Mouse (Mus musculus) C2C12 (cell line): ENCODE measurements around the gene Phb2. TPM values are rescaled to one million over a fixed set of nuclear protein-coding genes. Genes with fewer than 3 reads are reported as not detected.

Experiments
- H3K27me3 ChIP-seq: one replicate; pipeline ENCODE4 v1.6.1; 2011; ENCODE audit not compliant: control insufficient read depth, insufficient read depth, insufficient read length
- H3K36me3 ChIP-seq: one replicate; pipeline ENCODE4 v1.6.1; 2011; ENCODE audit not compliant: control insufficient read depth, insufficient read depth
- H3K4me3 ChIP-seq: one replicate; pipeline ENCODE4 v1.5.1; 2011; ENCODE audit warnings: mild to moderate bottlenecking, control low read depth; ENCODE audit not compliant: poor library complexity, insufficient read depth, severe bottlenecking
- H3K79me2 ChIP-seq: one replicate; pipeline ENCODE4 v1.6.1; 2011; ENCODE audit not compliant: control insufficient read depth, insufficient read depth
- H3K79me3 ChIP-seq: one replicate; pipeline ENCODE4 v1.6.1; 2011; ENCODE audit warnings: low read depth, control low read depth
- H3ac ChIP-seq: one replicate; pipeline ENCODE3; 2011; ENCODE audit warnings: low read depth; ENCODE audit not compliant: control insufficient read depth, insufficient read length
- CEBPB ChIP-seq: IDR thresholded peaks from one replicate; pipeline ENCODE4 v1.6.1; 2011; ENCODE audit warnings: low read depth, mild to moderate bottlenecking, control low read depth, moderate library complexity
- CTCF ChIP-seq: IDR thresholded peaks from one replicate; pipeline ENCODE4 v1.5.1; 2011; ENCODE audit not compliant: control insufficient read depth, insufficient read depth, insufficient read length
- FOSL1 ChIP-seq: IDR thresholded peaks from one replicate; pipeline ENCODE4 v1.8.0; 2011; ENCODE audit warnings: mild to moderate bottlenecking, low read length; ENCODE audit not compliant: poor library complexity, insufficient read depth, severe bottlenecking
- MAX ChIP-seq: IDR thresholded peaks from one replicate; pipeline ENCODE4 v1.6.1; 2011; ENCODE audit warnings: mild to moderate bottlenecking, control low read depth
- MYOD1 ChIP-seq: IDR thresholded peaks from one replicate; pipeline ENCODE4 v1.6.1; 2011; ENCODE audit warnings: low read depth; ENCODE audit not compliant: control insufficient read depth, insufficient read length
- MYOG ChIP-seq: IDR thresholded peaks from one replicate; pipeline ENCODE4 v1.6.1; 2011; ENCODE audit not compliant: control insufficient read depth, insufficient read length; ENCODE audit errors: extremely low read depth
- USF1 ChIP-seq: IDR thresholded peaks from one replicate; pipeline ENCODE4 v1.6.1; 2011; ENCODE audit warnings: low read depth, mild to moderate bottlenecking, control low read depth, moderate library complexity
- long read RNA-seq, 2 experiments: library from polyadenylated mRNA; unstranded; transcript quantifications; one replicate each; pipeline ENCODE4 v2.0.0; 2019 to 2020
- polyA plus RNA-seq: library from polyadenylated mRNA; unstranded; fragments of >200 nt; fragmentation: generic; extraction: Trizol; gene quantifications from one replicate; pipeline ENCODE4 v1.2.1, GENCODE M21; 2012; ENCODE audit warnings: missing spikeins

Phb2 gene
- 456 TPM for polyA plus RNA-seq
- long read RNA-seq, experiment 1, transcript Phb2-205 (3 exons, 734 nt), result major isoform, 5 of 247 reads
- long read RNA-seq, experiment 1, partial matches to known transcripts, result 16 of 247 reads
- long read RNA-seq, experiment 1, other reads (novel, unspliced or antisense), result 226 of 247 reads
- long read RNA-seq, experiment 2, partial matches to known transcripts, result 3 of 657 reads
- long read RNA-seq, experiment 2, other reads (novel, unspliced or antisense), result 654 of 657 reads

DNA sequence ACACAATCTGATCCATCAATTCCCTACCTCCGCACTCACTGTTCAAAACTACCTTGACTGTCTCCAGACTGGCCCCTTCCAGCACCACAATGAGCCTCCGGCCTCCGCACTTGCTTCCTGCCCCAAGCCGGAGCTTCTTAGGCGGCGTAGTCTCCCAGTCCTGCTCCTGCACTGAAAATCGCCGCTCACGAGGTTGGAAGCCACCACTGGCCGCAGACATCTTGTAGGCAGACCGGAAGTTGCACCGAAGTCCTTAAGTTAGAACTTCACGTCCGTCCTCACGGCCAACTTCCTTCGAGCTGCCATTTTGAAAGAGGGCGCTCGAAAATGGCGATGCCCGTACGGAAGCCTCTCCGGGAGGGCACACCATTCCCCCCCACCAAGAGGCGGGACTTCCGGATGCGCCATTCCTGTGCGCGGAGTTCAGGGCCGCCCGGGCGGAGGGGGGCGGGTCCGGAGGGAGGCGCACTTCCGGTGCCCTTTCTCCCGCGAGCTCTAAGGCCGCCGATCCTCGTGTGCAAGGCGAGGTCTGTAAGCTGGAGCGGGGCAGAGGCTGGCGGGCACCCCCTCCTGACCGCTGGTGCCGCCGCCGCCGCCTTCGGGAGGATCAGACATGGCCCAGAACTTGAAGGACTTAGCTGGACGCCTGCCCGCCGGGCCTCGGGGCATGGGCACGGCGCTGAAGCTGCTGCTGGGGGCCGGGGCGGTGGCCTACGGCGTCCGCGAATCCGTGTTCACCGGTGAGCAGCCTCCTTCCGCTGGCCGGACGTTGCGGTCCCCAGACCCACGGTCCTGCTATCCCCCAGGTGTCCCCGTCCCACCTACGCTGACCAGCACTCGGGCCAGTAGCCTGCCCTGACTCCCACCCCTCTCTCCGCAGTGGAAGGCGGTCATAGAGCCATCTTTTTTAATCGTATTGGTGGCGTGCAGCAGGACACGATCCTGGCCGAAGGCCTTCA is at the start of gene Phb2, which contains the start of gene Emg1:
Phb2 (plus strand) TSS at position 513 of the 959 bp plus-strand sequence.
Emg1 (minus strand) TSS at position 355 of the 959 bp plus-strand sequence.
- H3K4me3 ChIP-seq, result peak within 1 kb of the TSS; percentile 97
- TF ChIP-seq MYOG (no peak), MAX (peak; percentile 48)
- H3K79me3 ChIP-seq, result peaks cover 72% of the 10 kb centered on the region
- peaks cover 83% of the 10 kb centered on the region for H3K79me2 ChIP-seq
- H3K36me3 ChIP-seq, result peaks cover 70% of the 10 kb centered on the region
- peak within 1 kb of the TSS; percentile 96 for H3ac ChIP-seq
- H3K27me3 ChIP-seq, result no peaks in the 10 kb centered on the region

DNA sequence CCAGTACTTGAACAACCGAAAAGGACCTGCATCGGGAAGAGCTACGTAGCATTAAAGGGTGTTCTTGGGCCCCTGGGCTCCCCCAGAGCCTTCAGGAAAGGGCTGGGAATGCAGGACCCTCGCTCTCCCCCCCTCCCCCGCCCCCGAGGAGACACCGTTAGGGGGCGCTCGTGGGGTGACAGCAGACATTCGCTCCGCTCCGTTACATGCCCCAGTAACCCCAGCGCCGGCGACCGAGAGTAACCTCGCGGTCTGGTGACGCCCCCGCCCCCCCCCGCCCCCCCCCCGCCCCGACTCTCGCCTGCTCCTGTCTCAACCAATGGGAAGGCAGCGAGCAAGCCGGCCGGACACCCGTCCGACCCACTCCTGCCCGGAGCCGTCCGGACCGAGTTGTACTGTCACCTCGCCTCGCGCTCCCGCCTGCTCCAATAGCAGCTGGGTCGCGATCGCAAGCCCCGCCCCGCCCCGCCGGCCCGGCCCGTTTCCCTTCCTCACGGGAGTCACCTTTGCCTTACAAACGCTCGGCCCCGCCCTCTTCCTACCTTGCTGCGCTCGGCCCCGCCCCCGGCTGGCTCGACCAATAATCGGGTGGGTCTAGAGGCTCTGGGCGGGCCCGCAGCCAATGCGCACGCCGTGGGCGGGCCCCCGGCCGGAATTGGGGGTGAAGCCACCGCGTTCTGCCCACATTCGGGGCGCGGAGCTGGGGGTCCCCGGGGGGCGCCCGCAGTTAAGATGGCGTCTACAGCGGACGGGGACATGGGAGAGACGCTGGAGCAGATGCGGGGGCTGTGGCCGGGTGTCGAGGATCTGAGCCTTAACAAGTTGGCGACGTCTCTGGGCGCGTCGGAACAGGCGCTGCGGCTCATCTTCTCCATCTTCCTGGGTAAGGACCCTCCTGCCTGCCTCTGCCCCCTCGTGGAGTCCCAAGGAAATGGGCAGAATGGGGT is 49.4 kb upstream of the Phb2 start, which contains the start of gene Lpcat3:
Lpcat3 (plus strand) TSS at position 551 of the 947 bp plus-strand sequence.
- Histone ChIP-seq H3K27me3 (no peaks in the 10 kb centered on the region), H3K36me3 (no peaks in the 10 kb centered on the region), H3K79me3 (no peaks in the 10 kb centered on the region), H3K4me3 (peak within 1 kb of the TSS; percentile 60), H3K79me2 (peaks cover 10% of the 10 kb centered on the region), H3ac (peak within 1 kb of the TSS; percentile 61)
- peak; percentile 69 for TF ChIP-seq CTCF
- TF ChIP-seq MYOD1, result no peak
- TF ChIP-seq CEBPB, result no peak

DNA sequence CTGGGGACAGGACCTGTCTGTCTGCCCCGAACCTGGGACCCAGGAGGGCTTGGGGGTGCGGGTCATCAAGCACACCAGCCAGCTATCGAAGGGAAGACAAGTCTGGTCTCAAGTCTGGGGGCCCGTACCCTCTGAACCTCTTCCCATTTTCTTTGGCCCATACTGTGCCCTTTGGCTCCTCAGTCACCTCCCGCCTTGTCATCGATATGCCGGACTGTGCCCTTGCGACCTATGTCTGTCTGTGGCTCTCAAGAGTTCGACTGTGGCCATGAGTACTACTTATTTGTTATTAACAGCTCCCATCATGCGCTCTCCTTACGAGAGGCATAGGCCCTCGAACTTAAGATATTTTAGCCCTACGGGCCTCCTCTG is 48.7 kb upstream of the Phb2 start:
- no peaks in the 10 kb centered on the region for H3K27me3 ChIP-seq
- peak overlapping the region; percentile 60 for H3K4me3 ChIP-seq
- H3K79me3 ChIP-seq, result no peaks in the 10 kb centered on the region
- H3K36me3 ChIP-seq, result no peaks in the 10 kb centered on the region
- peak overlapping the region; percentile 58 for H3ac ChIP-seq
- TF ChIP-seq MYOG (no peak), MAX (no peak), CEBPB (no peak), FOSL1 (no peak), CTCF (no peak), USF1 (no peak), MYOD1 (no peak)
- H3K79me2 ChIP-seq, result peaks cover 10% of the 10 kb centered on the region

DNA sequence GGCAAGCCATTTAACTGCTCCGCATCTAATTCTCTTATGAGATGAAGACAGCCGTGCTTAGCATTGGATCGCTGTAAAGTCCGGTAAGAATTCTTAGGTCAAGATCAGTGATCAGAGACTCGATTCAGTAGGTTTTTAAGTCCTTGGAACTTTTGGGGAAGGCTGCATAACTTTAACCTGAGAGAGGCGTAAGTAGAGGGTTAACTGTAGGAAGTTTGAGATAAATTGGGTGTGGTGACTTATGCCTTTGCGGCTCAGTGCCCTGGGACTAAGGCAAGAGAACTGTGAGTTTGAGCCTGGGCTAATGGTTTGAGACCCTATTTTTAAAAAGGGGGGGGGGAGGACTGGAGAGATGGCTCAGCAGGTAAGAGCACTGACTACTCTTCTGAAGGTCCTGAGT is 47.9 kb upstream of the Phb2 start:
- no peak overlapping the region for H3ac ChIP-seq
- peaks cover 10% of the 10 kb centered on the region for H3K79me2 ChIP-seq
- H3K79me3 ChIP-seq, result no peaks in the 10 kb centered on the region
- no peak overlapping the region for H3K4me3 ChIP-seq
- no peaks in the 10 kb centered on the region for H3K27me3 ChIP-seq
- H3K36me3 ChIP-seq, result no peaks in the 10 kb centered on the region
- no peak for TF ChIP-seq MAX
- TF ChIP-seq USF1, result no peak
- TF ChIP-seq MYOG, result no peak
- no peak for TF ChIP-seq CEBPB
- no peak for TF ChIP-seq FOSL1
- TF ChIP-seq CTCF, result no peak
- TF ChIP-seq MYOD1, result no peak

DNA sequence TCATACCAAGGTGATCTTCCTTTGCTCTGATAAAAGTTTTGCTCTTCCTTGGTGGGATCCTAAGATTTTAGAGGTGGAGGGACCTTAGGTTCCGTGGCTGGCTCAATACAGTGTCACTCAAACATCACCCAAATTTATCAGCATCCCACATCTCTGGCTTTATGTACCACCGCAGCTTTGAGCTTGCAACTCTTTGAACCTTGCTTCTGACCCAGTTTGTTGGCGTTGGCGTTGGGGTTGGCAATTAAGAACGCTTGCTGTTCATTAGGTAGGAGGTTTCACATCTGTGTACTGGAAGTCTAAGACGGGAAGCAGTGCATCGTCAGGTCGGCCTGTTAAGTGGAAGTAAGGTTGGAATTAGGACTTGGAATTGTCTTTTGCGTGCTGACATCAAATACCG is 47.1 kb upstream of the Phb2 start:
- H3K79me2 ChIP-seq, result peaks cover 10% of the 10 kb centered on the region
- H3K36me3 ChIP-seq, result no peaks in the 10 kb centered on the region
- H3ac ChIP-seq, result no peak overlapping the region
- TF ChIP-seq CTCF, result no peak
- TF ChIP-seq MYOD1, result no peak
- TF ChIP-seq MYOG, result no peak
- TF ChIP-seq USF1, result no peak
- TF ChIP-seq CEBPB, result no peak
- TF ChIP-seq FOSL1, result no peak
- TF ChIP-seq MAX, result no peak
- no peaks in the 10 kb centered on the region for H3K27me3 ChIP-seq
- H3K4me3 ChIP-seq, result no peak overlapping the region
- H3K79me3 ChIP-seq, result no peaks in the 10 kb centered on the region
